ENCODE assay signal across 7 mouse cellular contexts in the genomic region with DNA sequence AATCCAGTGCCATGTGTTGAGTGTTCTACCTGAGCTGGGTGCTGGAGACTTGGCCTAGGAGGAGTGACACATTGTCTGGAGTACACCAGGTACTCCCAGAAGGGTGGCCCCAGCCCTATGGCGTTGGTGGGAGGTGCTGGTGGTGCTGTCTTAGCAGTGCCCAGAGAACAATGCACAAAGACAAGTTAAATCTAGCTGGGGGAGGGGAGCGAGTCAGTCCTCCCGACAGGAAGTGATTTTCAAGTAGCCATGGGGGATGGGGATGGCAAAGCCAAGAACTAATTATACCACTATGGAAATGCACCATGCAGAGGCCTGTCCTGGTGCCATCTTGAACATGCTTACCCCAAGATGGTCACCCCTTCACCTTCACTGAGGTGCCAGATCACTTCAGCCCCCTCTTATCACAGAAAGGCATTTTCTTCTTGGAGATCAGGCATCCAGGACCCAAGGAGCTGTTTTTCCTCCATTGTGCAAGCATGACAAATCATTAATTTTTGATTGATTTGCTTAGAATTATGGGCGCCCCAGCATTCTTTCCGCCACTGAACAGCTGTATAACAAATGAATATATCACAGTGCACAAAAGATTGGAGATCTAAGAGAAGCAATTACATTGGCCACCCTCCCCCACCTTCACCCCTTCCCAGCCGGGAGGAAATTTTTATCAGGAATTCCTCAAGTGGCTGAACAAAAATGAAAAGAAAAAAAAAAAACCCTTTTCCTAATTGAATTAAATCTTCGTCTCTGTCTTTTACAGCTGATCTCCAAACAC.
DNase-seq lines count a peak whose midpoint lies in the region; ATAC-seq lines count a peak whose summit lies in the region.

No protein-coding gene starts in this region.

- peaks cover 47% of the 10 kb centered on the region for H3K4me1 ChIP-seq in hindbrain, embryonic 12.5 days
- H3K4me1 ChIP-seq in midbrain, embryonic 12.5 days, result peaks cover 28% of the 10 kb centered on the region

- H3K4me3 ChIP-seq in hindbrain, embryonic 12.5 days, result no peak overlapping the region
- no peak overlapping the region for H3K4me3 ChIP-seq in midbrain, embryonic 12.5 days

- no peaks in the 10 kb centered on the region for H3K27me3 ChIP-seq in hindbrain, embryonic 12.5 days
- no peaks in the 10 kb centered on the region for H3K27me3 ChIP-seq in midbrain, embryonic 12.5 days

- no peaks in the 10 kb centered on the region for H3K36me3 ChIP-seq in hindbrain, embryonic 12.5 days
- H3K36me3 ChIP-seq in midbrain, embryonic 12.5 days, result no peaks in the 10 kb centered on the region

- H3K27ac ChIP-seq in hindbrain, embryonic 12.5 days, result peak overlapping the region; percentile 90
- peak overlapping the region; percentile 86 for H3K27ac ChIP-seq in midbrain, embryonic 12.5 days (replicated peaks)

- peak; percentile 67 for ATAC-seq in hindbrain, embryonic 12.5 days (ENCODE audit: low FRiP score)
- peak; percentile 64 for ATAC-seq in midbrain, embryonic 12.5 days (ENCODE audit: low FRiP score, low read depth)
- ATAC-seq in megakaryocyte progenitor cell, adult 5-6 weeks (replicated peaks; ENCODE audit: poor library complexity), result no peak

- peak; percentile 48 for DNase-seq in 3T3-L1 (ENCODE audit: low read depth, low spot score)
- peak; percentile 53 for DNase-seq in NIH3T3 (ENCODE audit: low read depth)
- no peak for DNase-seq in adrenal gland, postnatal 4 days (ENCODE audit: low spot score in 2 of 2)
- DNase-seq in adrenal gland, postnatal 14 days, result no peak

- WGBS in hindbrain, embryonic 12.5 days, result 22% methylated on average over 7 of the region's 7 CpGs
- WGBS in midbrain, embryonic 12.5 days, result 31% methylated on average over 7 of the region's 7 CpGs

- no peaks in the 10 kb centered on the region for H3K9me3 ChIP-seq in hindbrain, embryonic 12.5 days (replicated peaks)
- no peaks in the 10 kb centered on the region for H3K9me3 ChIP-seq in midbrain, embryonic 12.5 days

- no peak overlapping the region; the same call in 1 of the 2 replicates for H3K4me2 ChIP-seq in hindbrain, embryonic 12.5 days (replicated peaks)
- H3K4me2 ChIP-seq in midbrain, embryonic 12.5 days (replicated peaks), result no peak overlapping the region

- H3K9ac ChIP-seq in hindbrain, embryonic 12.5 days, result no peak overlapping the region
- H3K9ac ChIP-seq in midbrain, embryonic 12.5 days (replicated peaks), result no peak overlapping the region

Comparison
In these comparisons a context has a peak if more than half of its experiments do, and no peak if none do; other contexts are left out.
1. DNase-seq: peak in 3T3-L1 (single experiment) and NIH3T3 (single experiment); none in adrenal gland, postnatal 4 days (0 of 2) and adrenal gland, postnatal 14 days (single experiment).